Mouse (Mus musculus) CH12.LX (cell line): ENCODE data around the gene 1110017D15Rik. TPM values are rescaled to one million over a fixed set of nuclear protein-coding genes. Genes with fewer than 3 reads are reported as not detected.

ENCODE experiments used
- DNase-seq: peaks from one replicate; pipeline ENCODE4 v3.0.0-alpha.2; 2013; ENCODE audit errors: extremely low read depth
- H3K27ac ChIP-seq: 2 replicates; pipeline ENCODE4 v1.5.1; 2012; ENCODE audit warnings: low read depth, mild to moderate bottlenecking, control low read depth, moderate library complexity; ENCODE audit not compliant: insufficient read depth
- H3K27me3 ChIP-seq: replicated peaks from 2 replicates; pipeline ENCODE3; 2012; ENCODE audit warnings: inconsistent platforms
- H3K36me3 ChIP-seq, 2 experiments: replicated peaks in 1 of 2; 2 replicates each; pipeline versions ENCODE3 to v1.6.1; 2012; ENCODE audit warnings: inconsistent platforms in 1 of 2, low read length in 1 of 2, mild to moderate bottlenecking in 1 of 2, mixed read lengths in 1 of 2, moderate library complexity in 1 of 2; ENCODE audit not compliant: control insufficient read depth in 1 of 2, insufficient read depth in 1 of 2
- H3K4me1 ChIP-seq, 2 experiments: 2 replicates each; pipeline ENCODE4 v1.6.1; 2012; ENCODE audit warnings: inconsistent platforms in 1 of 2, moderate library complexity in 1 of 2; ENCODE audit not compliant: insufficient read depth in 2 of 2, control insufficient read depth in 1 of 2
- H3K4me2 ChIP-seq: 2 replicates; pipeline ENCODE4 v1.6.1; 2012; ENCODE audit warnings: low read depth, mild to moderate bottlenecking, control low read depth; ENCODE audit not compliant: poor library complexity, insufficient read depth, severe bottlenecking
- H3K4me3 ChIP-seq, 3 experiments: fragments of 150-350 bp in 1 of 3; sonication (generic) in 1 of 3; replicated peaks in 1 of 3; 2 replicates each; pipeline versions ENCODE3 to v1.5.1; 2011 to 2012; ENCODE audit warnings: low read depth in 2 of 3, low read length in 2 of 3, mild to moderate bottlenecking in 2 of 3, moderate library complexity in 2 of 3, control low read depth in 1 of 3, improper control_type of control experiment in 1 of 3, inconsistent platforms in 1 of 3, mixed read lengths in 1 of 3; ENCODE audit not compliant: poor library complexity in 1 of 3
- H3K79me2 ChIP-seq: replicated peaks from 2 replicates; pipeline ENCODE4 v1.6.1; 2012; ENCODE audit warnings: mild to moderate bottlenecking, moderate library complexity; ENCODE audit not compliant: control insufficient read depth, poor library complexity, insufficient read depth, severe bottlenecking; ENCODE audit errors: extremely low read depth
- H3K9ac ChIP-seq: 2 replicates; pipeline ENCODE4 v1.6.1; 2012; ENCODE audit warnings: low read depth, mild to moderate bottlenecking, control low read depth, moderate library complexity; ENCODE audit not compliant: insufficient read depth
- H3K9me3 ChIP-seq: replicated peaks from 2 replicates; pipeline ENCODE3; 2012; ENCODE audit warnings: low read length, inconsistent platforms, mixed read lengths
- BHLHE40 ChIP-seq: IDR thresholded peaks from 2 replicates; pipeline ENCODE4 v1.6.1; 2011; ENCODE audit warnings: mild to moderate bottlenecking, low read depth, low read length, improper control_type of control experiment
- E2F4 ChIP-seq: IDR thresholded peaks from 2 replicates; pipeline ENCODE4 v1.6.1; 2011; ENCODE audit warnings: low read depth, low read length, improper control_type of control experiment; ENCODE audit not compliant: insufficient replicate concordance
- ELF1 ChIP-seq: IDR thresholded peaks from 2 replicates; pipeline ENCODE4 v1.6.1; 2014; ENCODE audit warnings: low read depth, mild to moderate bottlenecking, inconsistent platforms, low read length, improper control_type of control experiment
- EP300 ChIP-seq: IDR thresholded peaks from 2 replicates; pipeline ENCODE4 v1.6.1; 2011; ENCODE audit warnings: low read length, improper control_type of control experiment
- ETS1 ChIP-seq: conservative IDR thresholded peaks from 2 replicates; pipeline ENCODE4 v1.6.1; 2012; ENCODE audit warnings: low read depth, mild to moderate bottlenecking, inconsistent platforms, low read length, improper control_type of control experiment, moderate library complexity
- HCFC1 ChIP-seq: IDR thresholded peaks from 2 replicates; pipeline ENCODE4 v1.6.1; 2012; ENCODE audit warnings: low read depth, mild to moderate bottlenecking, inconsistent platforms, low read length, improper control_type of control experiment
- IRF4 ChIP-seq: IDR thresholded peaks from 2 replicates; pipeline ENCODE4 v1.6.1; 2014; ENCODE audit warnings: low read depth, mild to moderate bottlenecking, inconsistent platforms, low read length, improper control_type of control experiment
- JUND ChIP-seq: conservative IDR thresholded peaks from 2 replicates; pipeline ENCODE4 v1.6.1; 2011; ENCODE audit warnings: low read depth, low read length, improper control_type of control experiment
- KAT2A ChIP-seq: IDR thresholded peaks from 2 replicates; pipeline ENCODE4 v1.6.1; 2012; ENCODE audit warnings: low read length, improper control_type of control experiment, inconsistent platforms; ENCODE audit not compliant: insufficient replicate concordance
- MAFK ChIP-seq: IDR thresholded peaks from 2 replicates; pipeline ENCODE4 v1.6.1; 2011; ENCODE audit warnings: low read length, improper control_type of control experiment; ENCODE audit not compliant: insufficient replicate concordance
- MXI1 ChIP-seq: IDR thresholded peaks from 2 replicates; pipeline ENCODE4 v1.6.1; 2011; ENCODE audit warnings: mild to moderate bottlenecking, low read depth, low read length, improper control_type of control experiment
- NELFE ChIP-seq: IDR thresholded peaks from 2 replicates; pipeline ENCODE4 v1.6.1; 2011; ENCODE audit warnings: low read depth, low read length, improper control_type of control experiment
- POLR2A ChIP-seq: IDR thresholded peaks from 2 replicates; pipeline ENCODE4 v1.6.1; 2011; ENCODE audit warnings: low read depth, mild to moderate bottlenecking, improper control_type of control experiment, low read length
- RAD21 ChIP-seq: IDR thresholded peaks from 2 replicates; pipeline ENCODE4 v1.6.1; 2011; ENCODE audit warnings: low read depth, mild to moderate bottlenecking, low read length, improper control_type of control experiment, moderate library complexity
- RCOR1 ChIP-seq: conservative IDR thresholded peaks from 2 replicates; pipeline ENCODE4 v1.6.1; 2012; ENCODE audit warnings: low read depth, mild to moderate bottlenecking, inconsistent platforms, low read length, improper control_type of control experiment
- SIN3A ChIP-seq: IDR thresholded peaks from 2 replicates; pipeline ENCODE4 v1.6.1; 2012; ENCODE audit warnings: low read length, improper control_type of control experiment, inconsistent platforms
- USF1 ChIP-seq: IDR thresholded peaks from 2 replicates; pipeline ENCODE4 v1.6.1; 2014; ENCODE audit warnings: low read depth, mild to moderate bottlenecking, inconsistent platforms, low read length, improper control_type of control experiment
- ZNF384 ChIP-seq: IDR thresholded peaks from 2 replicates; pipeline ENCODE4 v1.6.1; 2012; ENCODE audit warnings: low read depth, low read length, improper control_type of control experiment, inconsistent platforms
- dilution Hi-C: fragments of 300-500 bp; cut with MboI; formaldehyde crosslinking; loops from 2 replicates; pipeline ENCODE4 v1.14.3; 2020; ENCODE audit warnings: low sequenced_read_pairs; ENCODE audit not compliant: extremely low pct_unique_long_range_greater_than_20kb, extremely low pct_ligation_motif_present
- in situ Hi-C: fragments of 300-500 bp; cut with MboI; formaldehyde crosslinking; loops from 3 replicates; pipeline ENCODE4 v1.14.3; 2019; ENCODE audit warnings: low sequenced_read_pairs, low pct_ligation_motif_present, low pct_unique_long_range_greater_than_20kb, mixed read lengths
- polyA plus RNA-seq: library from polyadenylated mRNA; unstranded; fragments of >175 nt; gene quantifications from 2 replicates; pipeline ENCODE4 v1.2.1, GENCODE M21; 2012; ENCODE audit warnings: low read depth; ENCODE audit not compliant: insufficient read length
- total RNA-seq, 2 experiments: library from RNA; depleted of rRNA; stranded (reverse); fragments of 300-350 nt in 1 of 2; fragments of >200 nt in 1 of 2; gene quantifications; 2 replicates each; pipeline ENCODE4 v1.2.3; 2012 to 2014

Gene 1110017D15Rik
- total and polyA plus RNA-seq, 3 experiments = not detected

DNA sequence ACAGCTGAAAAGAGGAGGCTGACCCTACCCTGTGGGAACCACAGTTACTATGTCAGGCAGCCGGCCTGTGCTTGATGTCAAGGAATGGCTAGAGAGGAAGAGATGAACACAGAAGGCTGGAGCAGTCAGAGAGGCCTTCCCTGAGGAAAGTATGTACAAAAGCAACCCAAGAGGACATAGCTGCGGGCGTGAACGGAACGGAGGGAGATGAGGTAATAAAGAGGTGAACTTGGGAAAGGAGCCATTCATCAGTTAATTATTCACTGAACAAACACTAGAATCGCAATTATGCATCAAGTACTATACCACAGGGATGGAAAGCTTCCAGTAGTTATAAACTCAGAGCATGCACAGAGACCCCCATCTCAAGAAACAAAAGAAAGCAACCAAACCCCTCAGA, 5.0 kb upstream of the 1110017D15Rik start:
- TF ChIP-seq HCFC1 (no peak), ETS1 (no peak), NELFE (no peak), MXI1 (no peak), SIN3A (no peak)
- no peak overlapping the region for H3K9ac ChIP-seq
- no peak overlapping the region for H3K4me2 ChIP-seq
- no peaks in the 10 kb centered on the region for H3K36me3 ChIP-seq
- in situ Hi-C loops (no loop called here), dilution Hi-C loops (no loop called here)
- H3K79me2 ChIP-seq = no peaks in the 10 kb centered on the region
- no peaks in the 10 kb centered on the region for H3K4me1 ChIP-seq
- H3K27me3 ChIP-seq = peaks cover 41% of the 10 kb centered on the region
- H3K4me3 ChIP-seq = no peak overlapping the region
- no peak overlapping the region for H3K27ac ChIP-seq
- DNase-seq = no peak
- no peaks in the 10 kb centered on the region for H3K9me3 ChIP-seq

DNA sequence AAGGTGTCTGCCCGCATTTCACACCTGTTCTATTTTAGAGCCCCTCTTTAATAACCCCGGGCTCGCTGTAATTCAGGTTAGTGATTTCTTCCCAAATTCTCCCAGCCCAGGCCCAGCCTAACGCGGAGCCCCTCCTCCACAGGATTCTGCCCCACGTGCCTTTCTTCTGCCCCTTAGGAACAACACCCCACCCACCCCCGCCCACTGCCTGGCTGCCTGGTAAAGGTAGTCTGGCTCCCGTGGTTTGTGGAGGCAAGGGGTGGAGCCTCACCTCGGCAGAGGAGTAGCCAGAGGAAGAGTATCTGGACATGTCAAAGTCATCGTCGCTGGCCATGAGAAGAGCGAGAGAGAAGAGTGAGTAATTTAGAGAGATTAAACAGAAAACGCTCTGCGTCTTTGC, 3.5 kb upstream of the 1110017D15Rik start:
- Histone ChIP-seq H3K4me1 (no peaks in the 10 kb centered on the region), H3K27ac (no peak overlapping the region), H3K9ac (no peak overlapping the region), H3K9me3 (no peaks in the 10 kb centered on the region), H3K4me3 (no peak overlapping the region), H3K79me2 (no peaks in the 10 kb centered on the region), H3K36me3 (no peaks in the 10 kb centered on the region), H3K4me2 (no peak overlapping the region), H3K27me3 (peaks cover 35% of the 10 kb centered on the region)
- DNase-seq = no peak
- in situ Hi-C loops (no loop called here), dilution Hi-C loops (no loop called here)
- no peak for TF ChIP-seq POLR2A
- no peak for TF ChIP-seq ELF1
- TF ChIP-seq USF1 = no peak
- no peak for TF ChIP-seq RCOR1
- TF ChIP-seq KAT2A = no peak
- TF ChIP-seq MAFK = no peak
- TF ChIP-seq JUND = no peak
- TF ChIP-seq BHLHE40 = no peak
- TF ChIP-seq EP300 = no peak
- TF ChIP-seq IRF4 = no peak

DNA sequence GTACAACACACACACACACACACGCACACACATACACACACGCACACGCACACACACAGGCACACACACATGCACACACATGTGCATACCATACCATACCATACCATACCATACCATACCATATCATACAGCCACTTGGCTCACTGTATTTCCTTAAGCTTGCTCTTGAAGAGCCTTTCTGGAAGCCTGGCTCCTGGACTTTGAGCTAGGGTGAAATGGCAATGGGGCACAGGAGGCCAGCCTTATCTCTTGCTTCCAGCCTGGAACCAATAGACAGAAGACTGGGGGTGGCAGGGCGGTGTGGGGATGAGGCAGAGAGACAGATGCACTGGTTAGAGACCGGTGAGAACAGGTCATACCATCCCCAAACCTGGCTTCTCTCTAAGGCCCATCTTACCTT, 2.1 kb upstream of the 1110017D15Rik start:
- TF ChIP-seq RAD21 (no peak), ZNF384 (no peak), E2F4 (no peak)
- Histone ChIP-seq H3K79me2 (no peaks in the 10 kb centered on the region), H3K27ac (no peak overlapping the region), H3K4me3 (no peak overlapping the region), H3K9me3 (no peaks in the 10 kb centered on the region), H3K9ac (no peak overlapping the region), H3K27me3 (peaks cover 29% of the 10 kb centered on the region), H3K36me3 (no peaks in the 10 kb centered on the region), H3K4me2 (no peak overlapping the region), H3K4me1 (no peaks in the 10 kb centered on the region)
- no peak for DNase-seq
- dilution Hi-C loops = no loop called here
- in situ Hi-C loops = no loop called here
